Mouse (Mus musculus) inflammation-experienced regulatory T-cells, adult 6 months (primary cell): ENCODE data around the gene Fam219a. TPM values are rescaled to one million over a fixed set of nuclear protein-coding genes. Genes with fewer than 3 reads are reported as not detected.

ENCODE experiments used
- ATAC-seq: one replicate; pipeline ENCODE4 v1.8.0; 2017
- polyA plus RNA-seq, 3 experiments: library from polyadenylated mRNA; unstranded; fragments of 100-300 nt; shearing (Covaris generic); gene quantifications; one replicate each; pipeline ENCODE4 v1.2.1; 2017

Fam219a gene
- under 1 TPM; 0.17 to 0.47 (median 0.28) TPM for polyA plus RNA-seq

DNA sequence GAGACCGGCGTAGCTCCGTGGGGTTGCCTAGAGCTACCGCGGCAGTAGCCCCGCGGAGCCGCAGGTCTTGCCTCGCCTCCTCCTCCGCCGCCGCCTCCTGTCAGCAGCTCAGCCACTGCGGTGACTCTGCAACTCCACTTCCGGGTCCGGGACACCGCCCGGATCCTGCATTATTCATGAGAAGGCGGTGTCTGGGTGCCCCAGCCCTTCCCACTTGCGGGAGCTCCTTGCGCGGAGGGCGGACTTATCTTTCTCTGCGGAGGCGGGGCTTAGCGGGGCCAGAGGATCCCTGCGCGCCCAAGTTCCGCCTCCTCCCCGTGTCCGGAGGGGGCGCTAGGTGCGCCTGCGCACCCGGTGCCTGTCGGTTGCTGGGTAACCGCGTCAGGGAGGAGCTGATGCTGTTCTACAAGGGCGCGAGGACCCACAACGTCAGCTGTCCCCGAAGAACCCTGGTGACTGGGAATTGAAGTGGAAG lies at the start of gene Fam219a, which contains the start of gene Dnaic1:
TSS of gene Fam219a (minus strand) at position 128 of the 475 bp plus-strand sequence.
TSS of gene Dnaic1 (plus strand) at position 365 of the 475 bp plus-strand sequence.
- peak; percentile 98 for ATAC-seq

- ATAC-seq, result no peak
Measured at GRCm38 (mm10) chr4:41615661-41616599, 46.6 kb upstream of the Fam219a start.

DNA sequence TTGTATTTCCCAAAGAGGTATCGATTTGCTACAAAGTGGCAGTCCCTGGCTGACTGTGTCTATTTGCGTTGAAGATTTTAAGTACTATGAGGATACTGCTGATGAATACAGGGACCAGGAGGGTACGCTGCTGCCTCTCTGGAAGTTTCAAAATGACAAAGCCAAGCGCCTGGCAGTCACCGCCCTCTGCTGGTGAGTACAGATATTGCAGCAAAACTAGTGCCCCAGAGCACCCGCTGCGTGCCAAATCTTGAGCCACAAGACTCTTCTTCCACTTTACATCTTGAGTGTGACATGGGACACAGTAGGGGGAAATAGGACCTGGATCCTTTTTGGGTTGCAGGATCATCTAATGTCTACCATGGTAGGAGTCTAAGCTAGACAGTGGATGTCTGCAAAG lies 44.8 kb upstream of the Fam219a start:
- peak; percentile 73 for ATAC-seq

DNA sequence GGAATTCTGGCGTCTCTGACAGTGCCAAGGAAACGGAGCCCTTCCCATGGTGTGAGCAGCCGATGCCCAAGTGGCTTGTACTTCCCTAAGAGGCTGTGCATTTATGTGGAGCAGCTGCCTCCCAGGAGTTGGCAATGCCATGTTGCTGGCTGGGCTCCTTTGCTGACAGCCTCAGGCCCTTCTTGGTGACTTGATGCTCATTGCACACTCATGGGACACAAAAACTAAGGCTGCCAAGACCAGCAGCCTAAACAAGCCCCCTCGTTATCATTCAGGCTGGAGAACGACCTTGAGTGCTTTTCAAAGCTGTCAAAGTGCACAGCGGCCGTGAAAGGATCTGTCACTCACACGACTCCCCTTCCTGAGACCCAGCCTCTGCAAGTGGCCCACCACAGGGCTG lies 42.8 kb upstream of the Fam219a start:
- no peak for ATAC-seq

- no peak for ATAC-seq
Measured at GRCm38 (mm10) chr4:41610594-41610980, 41.2 kb upstream of the Fam219a start.

DNA sequence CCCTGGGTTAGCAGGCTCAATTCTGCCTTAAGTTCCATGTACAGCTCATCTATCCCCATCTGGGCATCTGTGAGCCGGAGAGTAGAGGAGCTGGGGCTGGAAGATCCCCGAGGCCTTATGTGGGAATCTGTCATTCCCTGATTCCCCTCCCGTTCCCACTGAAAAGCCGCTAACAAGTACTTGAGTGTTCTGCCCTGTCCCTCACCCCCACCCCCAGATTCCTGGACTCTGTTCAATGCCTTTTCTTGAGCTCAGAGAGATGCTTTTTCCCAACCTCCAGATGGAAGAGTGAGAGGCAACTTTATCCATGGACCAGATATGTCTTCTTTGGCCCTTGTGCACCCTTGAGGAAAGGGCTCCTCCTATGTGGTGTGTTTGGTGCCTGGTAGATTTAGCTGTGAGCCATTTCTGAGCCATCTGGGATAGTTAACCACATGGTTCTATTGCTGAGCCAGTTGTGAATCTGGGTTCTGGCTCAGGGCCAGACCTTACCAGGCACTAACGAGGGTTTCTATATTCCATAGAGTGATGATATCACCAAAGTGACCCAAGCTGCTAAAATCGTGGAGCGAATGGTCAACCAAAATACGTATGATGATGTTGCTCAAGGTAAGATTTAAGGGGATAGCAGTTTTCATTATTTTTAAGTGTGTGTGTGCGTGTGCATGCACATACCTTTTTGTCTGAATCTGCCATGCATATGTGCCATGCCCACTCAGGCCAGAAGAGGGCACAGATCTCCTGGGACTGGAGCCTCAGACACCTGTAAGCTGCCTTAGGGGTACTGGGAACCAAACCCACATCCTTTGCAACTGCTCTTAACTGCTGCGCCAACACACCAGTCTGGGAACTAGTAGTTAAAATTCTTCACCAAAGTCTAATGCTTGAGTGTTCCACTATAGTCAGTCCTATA lies 40.6 kb upstream of the Fam219a start:
- ATAC-seq, result no peak

DNA sequence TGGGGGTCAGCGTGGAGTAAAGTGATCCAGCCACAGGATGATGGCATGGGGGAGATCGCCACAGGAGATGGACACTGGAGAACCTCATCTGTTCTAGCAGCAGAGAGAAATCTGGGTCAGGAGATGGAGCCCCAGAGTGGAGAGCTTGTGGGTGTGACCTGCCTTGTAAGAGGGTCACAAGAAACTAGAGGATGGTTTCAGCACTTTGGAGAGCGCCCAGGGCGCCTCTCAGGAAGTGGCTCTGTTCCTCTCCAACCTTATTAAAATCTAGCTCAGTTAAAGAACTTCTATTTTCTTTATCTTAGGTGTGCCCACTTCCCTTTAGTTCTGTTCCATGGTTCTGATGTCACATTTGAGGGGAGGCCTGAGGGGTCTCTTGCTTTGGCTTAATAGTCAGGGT lies 37.4 kb upstream of the Fam219a start:
- ATAC-seq, result no peak

DNA sequence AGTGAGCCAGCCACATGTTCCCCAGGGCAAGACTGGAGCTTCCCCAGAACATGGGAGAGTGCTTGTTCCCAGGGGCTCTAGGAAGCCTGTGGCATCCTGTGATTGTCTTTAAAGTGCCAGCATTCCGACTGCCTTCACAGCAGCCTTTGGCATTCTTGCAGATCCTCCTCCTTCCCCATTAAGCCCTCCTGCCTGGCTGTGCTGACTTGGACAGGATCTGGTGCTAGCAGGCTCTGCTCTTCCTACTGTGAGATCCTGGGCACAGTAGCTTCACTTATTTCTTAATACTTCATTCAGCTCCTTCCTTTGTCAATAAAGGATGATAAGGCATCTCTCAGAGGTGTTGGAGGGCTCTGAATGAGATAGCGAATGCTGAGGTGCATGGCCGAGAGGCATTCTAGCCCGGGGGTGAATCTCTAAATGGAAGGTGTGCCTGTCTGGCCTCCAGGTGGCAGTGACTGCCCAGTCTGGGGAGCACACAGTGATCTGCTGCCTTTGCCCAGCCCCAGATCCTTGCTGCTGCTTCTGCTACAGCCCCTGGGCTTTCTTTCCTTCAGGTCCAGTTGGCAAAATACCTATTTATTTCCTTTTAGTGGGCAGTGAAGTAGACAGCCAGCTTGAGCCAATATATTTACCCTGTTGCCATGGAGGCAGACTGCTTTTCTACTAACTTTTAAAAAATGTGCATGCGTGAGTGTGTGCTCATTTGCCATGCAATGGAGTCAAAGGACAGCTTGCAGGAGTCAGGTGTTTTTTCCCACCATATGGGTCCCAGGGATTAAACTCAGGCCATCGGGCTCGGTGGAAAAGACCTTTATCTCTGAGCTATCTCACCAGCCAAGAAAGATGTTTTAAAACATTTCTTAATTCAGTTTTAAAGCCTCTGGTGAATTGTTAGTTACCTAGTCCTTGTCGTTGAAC lies 35.4 kb upstream of the Fam219a start:
- ATAC-seq, result no peak

- no peak for ATAC-seq
Measured at GRCm38 (mm10) chr4:41602818-41603217, 33.5 kb upstream of the Fam219a start.

- ATAC-seq, result no peak
Measured at GRCm38 (mm10) chr4:41583353-41583752, 14.0 kb upstream of the Fam219a start.

- no peak for ATAC-seq
Measured at GRCm38 (mm10) chr4:41575914-41576313, 6.6 kb upstream of the Fam219a start.

- no peak for ATAC-seq
Measured at GRCm38 (mm10) chr4:41573492-41573891, 4.2 kb upstream of the Fam219a start.

- no peak for ATAC-seq
Measured at GRCm38 (mm10) chr4:41571490-41571889, 2.2 kb upstream of the Fam219a start.

DNA sequence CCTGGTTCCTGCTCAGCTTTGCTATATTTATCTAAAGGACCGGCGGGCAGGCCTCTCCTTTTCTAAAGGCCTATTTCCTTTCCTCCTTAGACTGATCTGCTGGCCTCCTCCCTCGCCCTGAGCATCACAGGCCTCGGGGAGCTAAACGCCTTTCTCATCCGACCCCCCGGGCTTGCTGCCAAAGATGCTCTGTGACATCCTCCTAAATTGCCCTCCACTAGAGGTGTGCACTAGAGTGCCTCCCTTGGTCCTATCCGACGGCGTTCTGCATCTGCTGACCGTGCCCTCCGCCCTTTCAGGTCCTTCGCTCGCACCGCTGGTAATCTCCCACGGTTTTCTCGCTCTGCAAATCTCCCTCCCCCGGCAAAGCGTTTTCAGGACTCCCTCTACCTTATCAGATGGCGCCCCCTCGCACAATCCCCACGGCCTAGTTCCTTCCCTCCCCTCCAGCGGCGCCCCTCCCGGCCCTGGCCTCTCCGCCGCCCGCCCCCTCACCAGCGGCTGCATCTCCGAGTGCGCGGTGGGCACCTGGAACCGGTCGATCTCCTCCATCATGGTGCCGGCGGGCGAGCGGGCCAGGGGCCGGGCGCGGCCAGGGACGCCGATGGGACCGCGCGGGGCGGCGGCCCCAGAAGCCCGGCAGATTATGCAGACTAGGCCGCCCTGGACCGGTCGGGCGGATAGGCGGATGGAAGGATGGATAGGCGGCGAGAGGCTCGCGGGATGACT lies 492 bp downstream of the Fam219a start:
- ATAC-seq, result peak; percentile 2

- no peak for ATAC-seq
Measured at GRCm38 (mm10) chr4:41568239-41568638, 1.1 kb downstream of the Fam219a start.

DNA sequence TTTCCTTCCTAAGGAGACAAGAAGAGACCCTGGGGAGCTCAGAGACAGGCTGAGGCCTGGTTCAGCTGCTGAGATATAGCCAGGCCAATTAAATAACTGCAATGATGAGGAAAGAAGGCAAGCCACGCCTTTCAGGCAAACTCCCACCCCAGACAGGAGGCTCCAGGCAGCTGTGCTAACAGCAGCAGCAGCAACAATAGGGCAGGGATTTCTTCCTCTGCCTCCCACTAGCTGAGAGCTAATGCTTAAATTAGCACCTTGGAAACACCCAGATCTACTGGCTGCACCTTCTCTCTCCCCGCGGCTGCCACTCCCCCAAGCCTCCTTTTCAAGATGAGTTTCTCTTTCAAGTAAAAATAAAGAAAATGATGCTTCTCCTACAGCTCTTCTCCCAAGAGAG lies 3.2 kb downstream of the Fam219a start:
- no peak for ATAC-seq

DNA sequence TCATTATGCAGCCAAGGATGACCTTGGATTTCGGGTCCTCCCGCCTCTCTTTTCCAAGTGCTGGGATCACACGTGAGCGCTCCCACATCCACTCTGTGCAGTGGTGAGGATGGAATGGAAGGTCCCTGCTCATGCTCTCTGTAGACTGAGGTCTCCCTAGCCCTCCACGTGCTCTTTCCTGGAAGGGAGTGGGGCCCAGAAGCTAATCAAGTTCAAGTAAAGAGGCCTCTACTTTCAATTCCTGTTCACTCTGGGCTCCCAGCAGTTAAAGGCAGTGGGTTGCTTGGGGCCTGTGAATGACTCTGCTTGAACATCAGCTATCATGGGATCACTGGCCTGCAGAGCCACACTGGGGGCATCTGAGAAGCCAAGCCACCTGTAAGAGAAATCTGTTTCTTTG lies 6.0 kb downstream of the Fam219a start:
- no peak for ATAC-seq

GRCm38 (mm10) chr4:41557092-41557491 lies 12.2 kb downstream of the Fam219a start:
- no peak for ATAC-seq

- ATAC-seq, result no peak
Measured at GRCm38 (mm10) chr4:41556311-41556953, 12.9 kb downstream of the Fam219a start.

DNA sequence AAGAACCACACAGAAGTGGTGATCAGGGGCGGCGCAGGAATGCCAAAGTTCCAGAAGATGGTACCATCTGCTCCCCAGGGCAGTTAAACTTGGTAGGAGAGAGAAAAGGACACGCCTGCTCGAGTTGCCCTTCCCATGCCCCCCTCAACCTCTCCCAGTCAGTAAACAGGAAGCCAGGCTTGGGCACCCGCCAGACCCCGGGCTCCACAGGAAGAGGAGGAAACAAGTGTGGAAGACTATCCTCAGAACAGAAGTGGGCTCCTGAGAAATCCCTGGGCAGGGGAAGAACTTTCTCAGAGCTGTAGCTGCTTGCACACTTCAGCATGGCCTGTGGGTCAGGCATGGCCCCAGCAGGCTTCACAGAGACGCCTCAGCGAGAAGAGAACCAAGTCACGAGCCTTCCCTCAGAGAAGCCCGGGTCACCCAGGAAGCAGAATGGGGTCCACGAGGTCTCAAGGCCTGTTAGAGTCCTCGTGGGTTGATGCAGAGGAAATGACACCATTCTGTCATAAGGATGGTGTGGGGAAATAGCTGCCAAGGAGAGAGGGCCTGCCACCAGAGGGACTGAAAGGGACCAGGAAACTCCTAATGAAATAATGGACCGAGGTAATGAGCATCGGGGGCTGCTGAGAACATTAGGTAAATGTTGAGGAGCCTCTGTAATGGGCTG lies 14.2 kb downstream of the Fam219a start:
- ATAC-seq, result no peak
